Mouse (Mus musculus) ZHBTc4 (cell line): ENCODE data around the gene Lfng.

Experiments
- DNase-seq: peaks from one replicate; pipeline ENCODE4 v3.0.0-alpha.2; 2011; ENCODE audit warnings: low read depth, low spot score

Lfng gene

DNA sequence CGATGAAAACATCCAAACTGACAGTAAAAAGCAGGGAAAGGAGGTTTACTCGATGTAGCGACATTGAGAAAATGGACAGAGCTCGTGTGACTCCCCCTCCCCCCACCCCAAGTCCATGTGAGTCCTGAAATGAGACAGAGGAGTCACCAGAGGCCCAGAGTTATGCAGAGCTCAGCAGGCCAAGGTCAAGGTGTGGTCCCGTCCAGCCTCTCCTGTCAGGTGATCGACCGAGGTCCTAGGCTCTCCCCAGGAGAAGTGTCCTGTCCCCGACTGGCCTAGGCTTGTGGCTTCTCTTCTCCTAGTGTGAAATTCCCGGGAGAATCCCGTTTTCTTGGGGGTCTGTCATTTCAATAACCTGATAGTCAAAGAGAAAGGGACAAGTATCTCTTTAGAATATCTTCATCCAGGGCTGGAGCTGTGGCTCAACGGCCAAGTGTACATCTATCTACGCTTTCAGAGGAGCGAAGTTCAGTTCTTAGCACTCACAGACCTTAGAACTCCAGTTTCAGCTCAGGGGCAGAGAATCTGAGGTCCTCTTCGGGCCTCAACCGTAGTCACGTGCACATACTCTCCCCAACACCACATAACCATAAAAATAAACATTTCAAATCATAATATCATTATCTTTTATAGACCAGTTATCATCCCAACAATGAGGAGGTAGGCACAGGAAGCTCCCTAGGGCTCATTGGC lies 17.9 kb upstream of the Lfng start:
- DNase-seq = no peak

DNA sequence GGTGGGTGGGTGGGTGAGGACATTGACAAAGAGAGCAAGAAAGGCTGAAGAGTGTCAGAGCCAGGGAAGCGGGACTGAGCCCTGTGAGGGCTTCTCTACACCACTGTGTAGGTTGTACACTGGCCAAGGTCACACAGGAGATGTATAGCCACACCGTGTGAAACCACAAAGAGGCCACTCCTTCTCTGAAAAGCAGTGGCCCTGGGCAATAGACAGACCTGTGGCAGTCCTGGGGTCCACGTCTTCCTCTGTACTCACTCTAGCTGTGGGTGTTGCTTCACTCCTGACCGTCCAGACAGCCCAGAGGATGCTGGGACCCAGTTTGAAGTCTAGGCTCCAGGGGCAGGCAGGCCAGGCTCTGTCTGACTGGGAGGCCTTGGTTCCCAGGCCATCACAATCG lies 12.3 kb upstream of the Lfng start:
- DNase-seq = no peak

DNA sequence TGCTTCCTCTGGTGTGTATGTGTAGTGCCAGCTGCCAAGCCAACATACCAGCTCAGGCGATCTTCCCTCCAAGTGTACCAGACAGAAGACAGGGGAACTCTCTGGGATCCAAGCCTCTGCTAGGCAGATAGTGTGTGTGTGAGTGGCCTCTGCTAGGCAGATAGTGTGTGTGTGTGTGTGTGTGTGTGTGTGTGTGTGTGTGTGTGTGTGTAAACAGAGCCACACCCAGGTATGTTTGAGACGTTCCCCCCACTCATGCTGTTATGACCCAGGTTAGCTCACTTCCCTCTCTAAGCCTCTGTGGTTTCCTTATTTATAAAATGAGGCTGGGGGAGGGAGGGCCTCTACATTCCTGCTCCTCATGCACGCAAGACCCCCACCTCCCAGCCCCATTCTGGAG lies 10.7 kb upstream of the Lfng start:
- no peak for DNase-seq

DNA sequence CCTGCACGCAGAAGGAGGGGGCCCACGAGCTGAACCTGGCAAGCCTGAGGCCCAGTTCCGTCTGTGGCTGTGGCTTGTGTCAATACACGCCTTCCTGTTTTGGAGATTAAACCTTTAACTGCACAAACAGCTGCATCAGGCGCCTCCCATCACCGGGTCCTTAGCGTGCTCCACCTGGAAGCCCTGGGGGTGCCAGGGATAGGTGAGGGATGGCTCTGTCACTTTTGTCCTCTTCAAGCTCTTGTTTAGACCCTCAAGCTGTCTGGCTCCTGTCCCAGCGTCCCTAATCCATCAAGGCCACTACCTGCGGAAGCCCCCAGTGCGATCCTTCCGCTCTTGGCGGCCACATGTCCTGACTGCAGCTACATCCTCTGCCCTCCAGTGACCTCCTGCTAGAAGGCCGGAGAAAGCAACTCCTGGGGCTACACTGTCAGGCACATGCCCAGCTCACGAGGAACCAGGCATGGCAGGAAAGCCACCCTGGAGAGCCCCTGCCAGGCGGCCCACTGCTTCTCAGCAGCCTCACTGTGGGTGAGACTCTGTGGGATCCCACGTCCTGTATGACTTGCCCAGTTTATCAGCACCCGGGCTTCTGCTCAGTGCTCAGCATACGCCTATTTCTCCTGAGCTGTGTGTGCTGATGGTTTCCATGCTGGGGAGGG lies 10.1 kb upstream of the Lfng start:
- DNase-seq = no peak

DNA sequence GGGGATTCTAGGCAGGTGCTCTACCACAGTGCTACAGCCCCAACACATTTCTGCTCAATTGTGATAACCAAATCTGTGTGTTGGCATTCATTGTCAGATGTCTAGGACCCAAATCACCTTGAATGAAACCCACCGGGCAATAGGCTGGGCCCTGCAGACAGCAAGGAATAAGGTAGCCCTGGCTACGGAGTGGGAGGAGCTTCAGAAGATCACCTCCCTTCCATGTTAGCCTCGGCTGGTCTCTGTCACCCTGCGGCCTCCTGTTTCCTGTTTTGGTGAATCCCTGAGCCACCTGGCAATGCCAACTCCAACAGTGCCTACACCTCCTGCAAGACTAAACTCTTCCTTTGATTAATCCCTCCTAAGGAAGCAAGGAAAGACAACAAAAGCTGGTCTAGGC lies 9.3 kb upstream of the Lfng start:
- DNase-seq = no peak

DNA sequence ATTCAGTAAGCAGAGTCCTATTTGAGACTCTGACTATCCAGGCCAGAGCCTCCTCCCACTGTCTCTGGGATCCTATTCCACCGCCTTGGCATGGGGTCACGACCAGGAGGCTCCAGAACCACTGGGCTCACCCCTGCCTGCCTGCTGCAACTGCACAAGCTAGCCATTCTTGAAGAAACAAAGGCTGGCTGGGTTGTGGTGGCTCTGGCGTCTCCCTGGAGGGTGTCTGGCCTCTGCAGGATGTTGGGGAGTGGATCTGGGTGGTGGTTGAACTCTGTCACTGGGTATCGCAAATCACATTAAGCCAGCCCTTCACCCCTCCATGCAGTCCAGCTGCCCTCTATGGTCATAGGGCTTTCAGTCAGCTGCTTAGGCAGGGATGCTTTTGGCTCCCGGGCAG lies 7.2 kb upstream of the Lfng start:
- DNase-seq = no peak

DNA sequence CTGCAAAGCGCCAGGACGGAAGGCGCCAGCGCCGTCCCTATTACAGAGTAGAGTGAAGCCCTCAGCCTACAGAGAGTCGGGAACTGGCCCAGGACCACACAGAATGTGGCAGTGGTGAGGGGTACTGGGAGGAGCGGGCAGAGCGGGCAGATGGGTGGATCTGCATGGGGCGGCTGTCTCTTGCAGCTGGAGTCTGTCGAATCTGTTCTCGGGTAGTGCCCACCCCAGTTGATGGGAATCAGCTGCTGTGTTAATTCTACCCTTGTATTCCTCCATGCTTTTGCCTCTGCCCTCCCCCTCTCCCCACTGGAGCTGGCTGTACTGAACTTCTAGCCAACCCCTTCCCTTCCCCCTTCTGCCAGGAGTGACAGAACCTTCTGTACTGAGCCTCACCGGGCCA lies 5.4 kb upstream of the Lfng start:
- DNase-seq = no peak

DNA sequence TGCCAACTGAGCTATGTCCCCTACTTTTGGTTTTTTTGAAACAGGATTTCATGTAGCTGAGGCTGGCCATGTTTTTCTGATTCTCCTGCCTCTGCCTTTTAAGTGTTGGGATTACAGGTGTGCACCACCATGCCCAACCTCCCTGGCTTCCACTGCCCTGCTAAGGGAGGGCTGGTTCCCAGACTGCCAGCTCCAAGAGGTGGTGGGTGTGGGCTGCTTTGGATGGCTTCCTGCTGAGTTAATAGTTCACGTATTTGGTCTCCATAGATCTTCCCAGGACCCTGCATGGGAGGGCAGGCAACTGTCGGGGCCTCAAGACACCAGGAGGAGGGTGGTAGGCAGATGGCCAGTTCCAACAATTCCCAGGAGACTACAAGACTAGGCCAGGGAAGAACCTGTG lies 4.6 kb upstream of the Lfng start:
- DNase-seq = no peak

DNA sequence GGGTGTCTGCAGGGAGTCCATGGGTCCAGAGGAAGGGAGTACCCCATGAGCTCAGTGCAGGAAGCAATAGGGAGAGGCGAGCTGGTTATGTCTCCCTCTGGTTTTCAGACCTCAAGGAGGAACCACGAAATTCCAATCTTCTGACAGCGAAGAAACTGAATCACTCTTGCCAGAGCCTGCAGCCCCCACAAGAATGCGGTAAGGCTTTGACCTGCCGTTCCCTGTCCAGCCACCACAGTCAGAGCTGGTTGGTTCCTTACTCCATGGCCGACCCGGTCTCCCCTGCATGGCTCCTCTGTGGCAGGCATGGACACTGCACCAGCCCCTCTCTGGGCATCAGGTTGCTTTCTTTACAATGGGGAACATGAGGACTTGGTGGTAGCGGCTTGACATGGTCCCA lies 2.7 kb upstream of the Lfng start:
- no peak for DNase-seq

DNA sequence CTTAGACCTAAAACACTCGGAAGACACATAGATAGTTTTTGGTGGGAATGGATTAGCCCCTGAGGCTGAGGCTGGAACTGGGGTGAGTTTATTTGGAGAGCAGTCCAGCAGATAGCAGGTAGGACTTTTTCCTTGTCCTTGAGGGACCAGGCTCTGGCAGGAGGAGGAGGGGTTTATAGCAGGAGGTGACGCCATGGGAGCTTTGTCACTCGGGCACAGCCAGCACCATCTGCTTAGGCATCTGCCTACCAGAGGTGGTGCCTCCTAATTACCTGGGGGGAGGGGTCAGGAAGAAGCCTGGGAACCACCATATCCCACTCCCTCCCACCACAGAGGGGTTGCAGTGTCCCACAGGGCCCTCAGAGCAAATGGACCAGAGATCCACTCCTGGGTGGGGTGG lies 1.9 kb upstream of the Lfng start:
- DNase-seq = no peak

DNA sequence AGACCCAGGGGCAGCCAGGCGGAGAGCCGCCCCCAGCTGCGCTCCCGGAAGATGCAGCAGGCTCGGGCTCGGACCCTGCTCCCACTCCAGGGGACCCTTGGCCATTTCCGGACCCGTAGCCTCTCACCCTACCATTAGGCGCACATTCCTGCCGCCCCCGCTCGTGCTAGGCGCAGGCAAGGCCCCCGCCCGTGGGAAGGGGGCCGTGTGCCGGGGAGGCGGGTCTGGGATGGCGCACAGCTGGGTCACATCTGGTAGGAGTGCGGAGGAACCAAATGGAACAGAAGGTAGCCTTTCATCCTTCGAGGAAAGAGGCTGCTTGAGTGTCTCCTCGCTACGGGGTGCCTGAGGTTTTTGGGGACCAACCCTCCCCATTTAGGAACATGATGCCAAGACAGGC lies 734 bp upstream of the Lfng start:
- DNase-seq = no peak

DNA sequence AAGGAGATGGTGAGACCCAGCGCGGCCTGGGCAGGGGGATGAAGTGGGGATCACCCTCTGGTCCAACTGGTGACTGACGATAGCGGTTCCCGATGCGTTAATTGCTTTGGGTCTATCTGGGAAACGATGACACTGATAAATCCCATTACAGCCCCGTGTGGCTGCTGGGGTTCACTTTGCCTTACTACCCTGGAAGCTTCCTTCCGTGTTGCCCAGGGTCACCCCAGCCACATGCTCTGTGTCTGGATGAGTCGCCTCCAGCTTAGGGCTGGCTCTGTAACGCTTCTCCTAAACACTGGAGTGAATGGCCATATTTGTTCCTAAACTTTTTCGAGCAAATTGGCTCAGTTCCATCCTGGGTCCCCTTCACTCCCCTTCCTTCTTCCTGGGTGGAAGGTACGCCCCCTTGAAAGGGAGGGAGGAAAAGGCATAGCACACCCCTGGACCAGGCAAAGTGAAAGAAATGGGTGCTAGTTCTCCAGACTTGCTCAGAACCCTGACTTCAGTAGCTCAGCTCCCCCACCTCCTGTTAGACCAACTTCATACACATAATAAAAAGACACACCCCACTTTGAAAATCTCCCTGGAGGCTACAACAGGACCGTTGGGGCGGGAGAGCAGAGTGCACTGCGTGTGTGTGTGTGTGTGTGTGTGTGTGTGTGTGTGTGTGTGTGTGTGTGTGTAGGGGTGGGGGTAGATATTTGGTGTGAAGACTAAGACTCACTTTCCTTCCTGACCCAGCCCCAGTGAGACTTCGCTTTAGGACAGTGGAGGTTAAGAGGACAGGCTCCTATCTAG lies 915 bp downstream of the Lfng start:
- no peak for DNase-seq

DNA sequence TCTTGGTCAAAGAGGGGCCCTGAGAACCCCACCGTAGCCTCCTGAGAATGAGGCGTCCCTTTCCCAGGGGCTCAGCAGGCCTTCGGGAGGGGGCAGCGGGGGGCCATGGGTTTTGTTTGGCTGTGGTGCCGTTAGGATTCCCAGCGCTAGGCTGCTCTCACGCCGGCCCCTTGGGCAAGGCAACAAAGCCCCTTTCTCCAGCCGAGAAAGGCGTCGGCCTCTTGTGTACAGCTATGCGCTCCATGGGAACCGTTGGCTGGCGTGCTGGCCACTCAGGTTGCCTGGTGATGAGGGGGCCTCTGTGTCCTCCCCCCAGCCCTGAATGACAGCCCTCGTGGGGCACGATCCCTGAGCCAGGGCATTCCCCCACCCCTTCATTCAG lies 1.5 kb downstream of the Lfng start:
- DNase-seq = no peak

DNA sequence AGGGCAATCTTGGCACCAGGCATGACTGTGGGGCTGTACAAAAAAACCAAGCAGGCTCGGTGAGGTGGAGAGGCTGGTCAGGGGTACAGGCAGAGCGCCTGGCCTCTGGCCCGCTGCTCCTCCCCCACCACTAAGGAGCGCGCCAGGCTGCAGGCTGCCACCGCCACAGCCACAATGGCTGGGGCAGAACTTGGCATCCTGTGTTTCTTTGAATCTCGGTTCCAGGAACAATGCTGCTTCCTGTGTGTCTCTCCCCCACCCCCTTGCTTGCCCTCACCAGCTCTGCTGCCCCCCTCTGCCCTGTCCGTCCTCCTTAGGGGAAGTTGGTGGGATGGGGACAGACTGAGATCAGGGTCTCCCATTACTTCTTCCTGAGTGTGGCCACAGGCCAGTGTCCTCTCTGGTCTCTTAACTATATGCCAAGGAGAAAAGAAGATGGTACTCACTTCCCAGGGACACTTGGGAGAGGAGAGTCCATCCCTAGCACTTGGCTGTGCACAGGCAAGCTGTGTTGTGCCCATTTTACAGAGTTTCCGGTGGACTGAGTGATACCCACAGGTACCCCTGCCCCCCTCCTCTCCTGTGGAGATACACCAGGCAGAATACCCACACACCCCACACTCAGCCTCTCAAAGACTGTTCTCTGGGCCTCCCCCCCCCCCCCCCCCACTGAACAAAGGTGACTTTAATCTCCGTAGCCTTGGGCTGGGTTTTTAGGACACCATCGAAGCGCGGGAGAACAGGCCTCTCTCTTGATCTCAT lies 2.6 kb downstream of the Lfng start:
- no peak for DNase-seq

DNA sequence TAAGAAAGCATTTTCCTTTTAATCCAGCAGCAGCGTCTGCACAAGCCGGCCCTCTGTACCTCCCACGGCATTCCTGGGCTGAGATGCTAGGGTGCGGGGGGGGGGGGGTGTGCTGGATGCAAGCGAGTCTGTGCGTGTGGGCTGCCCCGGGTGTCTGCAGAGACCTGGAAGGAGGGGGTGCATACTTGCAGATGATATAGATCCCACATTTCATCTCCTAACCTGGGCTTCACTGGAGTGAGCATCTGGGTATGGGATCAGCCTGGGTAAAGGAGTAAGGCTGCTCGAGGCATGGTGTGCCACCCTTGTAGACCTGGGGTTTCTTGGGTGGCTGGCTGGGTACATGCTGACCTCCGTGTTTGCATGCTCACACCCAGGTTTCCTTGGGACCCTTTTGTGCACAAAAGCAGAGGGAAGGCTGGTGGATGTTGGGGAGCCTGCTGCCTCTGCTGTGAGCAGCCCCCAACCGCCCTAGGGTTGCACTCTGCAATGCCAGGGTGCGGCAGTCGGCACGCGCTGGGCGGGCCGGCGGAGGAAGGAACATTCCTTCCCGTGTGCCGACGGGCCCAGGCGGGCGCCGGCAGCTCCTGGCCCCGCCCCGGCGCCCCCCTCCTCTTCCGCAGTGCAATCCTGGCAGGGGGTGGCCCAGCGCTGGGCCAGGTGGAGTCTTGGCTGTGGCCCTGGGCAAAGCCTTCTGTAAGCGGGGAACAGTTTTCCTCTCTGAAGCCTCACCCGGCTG lies 3.3 kb downstream of the Lfng start:
- peak; percentile 55 for DNase-seq

DNA sequence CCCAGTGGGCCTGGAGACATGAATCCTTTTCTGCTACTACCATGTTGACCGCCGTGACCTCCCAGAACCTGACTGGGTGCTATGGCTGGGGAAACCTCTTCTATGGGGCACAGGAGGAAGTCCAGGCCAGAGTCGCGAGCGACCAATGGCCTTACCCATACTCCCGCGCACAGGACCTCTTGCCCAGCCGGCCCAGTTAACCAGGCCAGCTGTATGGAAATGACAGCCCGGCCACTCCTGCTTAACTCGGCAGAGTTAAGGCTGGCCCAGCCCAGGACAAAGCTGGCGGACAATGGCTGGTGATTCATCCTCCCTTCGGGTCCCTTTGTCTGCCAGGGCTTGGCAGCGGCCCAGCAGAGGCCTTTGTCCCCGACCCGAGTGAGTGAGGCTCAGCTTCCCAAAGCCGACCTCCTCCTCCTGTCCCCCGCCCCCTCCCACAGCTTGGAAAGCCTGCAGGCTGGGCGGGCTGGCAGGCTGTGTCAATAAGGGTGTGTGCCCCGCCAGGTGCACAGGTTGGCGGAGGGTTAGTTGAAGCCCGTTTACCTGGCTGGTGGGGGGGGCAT lies 4.0 kb downstream of the Lfng start:
- DNase-seq = peak; percentile 69

DNA sequence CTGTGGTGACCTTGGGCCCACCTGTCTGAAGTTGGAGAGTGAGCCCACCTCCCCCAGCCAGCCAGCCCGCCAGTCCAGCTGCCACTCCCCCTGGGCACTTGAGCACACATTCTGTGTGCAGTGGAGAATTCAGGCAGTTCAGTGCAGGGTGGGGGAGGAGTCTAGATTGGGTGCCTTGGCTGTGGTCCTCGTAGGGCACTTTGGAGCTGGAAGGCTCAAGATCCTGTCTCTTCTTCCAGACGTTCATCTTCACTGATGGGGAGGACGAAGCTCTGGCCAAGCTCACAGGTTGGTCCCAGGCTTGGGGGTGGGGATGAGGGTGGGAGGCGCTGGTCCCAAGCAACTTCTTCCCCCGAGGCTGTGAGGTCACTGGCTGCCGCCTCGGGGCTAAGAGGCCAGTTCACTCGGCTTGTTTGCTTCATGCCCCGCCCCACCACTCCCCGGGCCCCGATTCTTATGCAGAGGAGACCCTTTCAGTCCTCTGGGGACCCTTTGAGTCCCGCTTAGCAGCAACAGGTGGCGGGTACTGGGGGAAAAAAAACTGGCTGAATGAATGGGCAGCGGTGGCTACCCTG lies 4.6 kb downstream of the Lfng start:
- peak; percentile 79 for DNase-seq

DNA sequence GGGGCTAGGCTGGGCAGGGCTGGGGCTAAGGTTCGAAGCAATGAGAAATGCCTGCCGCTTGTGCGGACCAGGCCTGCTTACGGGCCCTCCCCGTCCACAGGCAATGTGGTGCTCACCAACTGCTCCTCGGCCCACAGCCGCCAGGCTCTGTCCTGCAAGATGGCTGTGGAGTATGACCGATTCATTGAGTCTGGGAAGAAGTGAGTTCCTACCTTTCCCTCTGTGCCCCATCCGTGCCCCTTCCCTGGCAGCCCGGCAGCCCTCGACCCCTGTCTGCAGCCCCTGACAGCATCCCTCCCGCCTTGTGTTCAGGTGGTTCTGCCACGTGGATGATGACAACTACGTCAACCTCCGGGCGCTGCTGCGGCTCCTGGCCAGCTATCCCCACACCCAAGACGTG lies 5.1 kb downstream of the Lfng start:
- no peak for DNase-seq

DNA sequence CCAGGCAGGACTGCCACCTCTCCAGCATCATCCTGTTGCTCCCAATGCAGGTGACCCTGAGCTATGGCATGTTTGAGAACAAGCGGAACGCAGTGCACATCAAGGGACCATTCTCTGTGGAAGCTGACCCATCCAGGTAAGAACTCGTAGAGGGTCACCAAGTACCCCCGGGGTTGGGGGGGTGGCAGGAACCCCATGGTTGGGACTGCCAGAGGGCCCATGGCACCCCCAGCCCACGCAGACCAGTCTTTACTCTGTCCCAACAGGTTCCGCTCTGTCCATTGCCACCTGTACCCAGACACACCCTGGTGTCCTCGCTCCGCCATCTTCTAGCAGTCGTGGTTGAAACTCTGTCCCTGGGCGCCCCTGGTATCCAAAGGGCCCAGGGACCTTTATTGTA lies 7.0 kb downstream of the Lfng start:
- DNase-seq = no peak

DNA sequence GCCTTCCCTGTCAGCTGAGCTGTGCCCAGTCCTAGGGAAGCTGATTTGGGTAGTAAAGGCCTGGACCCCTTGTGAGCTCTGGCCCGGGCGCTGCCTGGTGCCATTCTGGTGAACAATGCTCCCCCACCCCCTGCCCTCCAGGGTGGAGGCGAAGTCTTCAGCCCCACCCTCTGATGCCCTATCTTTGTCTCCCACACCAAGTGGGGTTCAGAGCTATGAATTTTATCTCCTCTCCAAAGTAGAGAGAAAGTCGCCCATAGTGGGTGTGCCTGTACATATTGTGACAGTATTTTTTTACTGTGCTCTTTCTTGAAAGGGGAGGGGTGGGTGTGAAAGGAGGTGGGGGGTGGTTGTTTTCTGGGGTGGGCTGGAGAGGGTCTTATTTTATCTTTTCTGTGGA lies 7.7 kb downstream of the Lfng start:
- no peak for DNase-seq
